Mouse (Mus musculus): ENCODE measurements around the gene Phldb2. TPM values are rescaled to one million over a fixed set of nuclear protein-coding genes. Genes with fewer than 3 reads are reported as not detected.

The Phldb2 gene
- total and polyA plus RNA-seq, 3 experiments, result not detected

- Histone ChIP-seq H3K27ac (ENCODE audit: control insufficient read depth, low read depth, low read length) (no peak overlapping the region), H3K36me3 (ENCODE audit: control insufficient read depth in 1 of 2, insufficient read depth in 2 of 2, low read length in 2 of 2) (no peaks in the 10 kb centered on the region), H3K4me1 (ENCODE audit: control insufficient read depth in 1 of 2, insufficient read depth in 2 of 2, low read length in 2 of 2) (no peaks in the 10 kb centered on the region), H3K4me3 (ENCODE audit: control insufficient read depth in 1 of 2, insufficient read depth in 1 of 2, low read depth in 2 of 2, low read length in 2 of 2) (no peak overlapping the region), H3K9me3 (replicated peaks; ENCODE audit: insufficient read depth, low read length) (no peaks in the 10 kb centered on the region), H3K27me3 (ENCODE audit: control insufficient read depth in 1 of 2, insufficient read depth in 2 of 2, low read length in 2 of 2) (no peaks in the 10 kb centered on the region), H3K79me2 (ENCODE audit: control insufficient read depth, insufficient read depth, low read length, poor library complexity) (no peaks in the 10 kb centered on the region), H3K9ac (ENCODE audit: control insufficient read depth, low read depth, low read length, poor library complexity, severe bottlenecking) (no peak overlapping the region)
- TF ChIP-seq ZMIZ1 (IDR thresholded peaks at IDR 0.05; ENCODE audit: low read depth, low read length) (no peak), POLR2A (IDR thresholded peaks at IDR 0.05; ENCODE audit: control insufficient read depth in 1 of 2, insufficient read depth in 1 of 2, low read depth in 1 of 2, low read length in 2 of 2, poor library complexity in 1 of 2) (no peak), ZKSCAN1 (IDR thresholded peaks at IDR 0.05; ENCODE audit: low read depth, low read length) (no peak), MAZ (IDR thresholded peaks at IDR 0.05; ENCODE audit: low read depth, low read length) (no peak), UBTF (IDR thresholded peaks at IDR 0.05; ENCODE audit: borderline replicate concordance, insufficient read depth, low read depth, low read length) (no peak), KAT2A (conservative IDR thresholded peaks at IDR 0.05; ENCODE audit: low read depth, low read length) (no peak), NRF1 (IDR thresholded peaks at IDR 0.05; ENCODE audit: insufficient read depth, low read depth, low read length, poor library complexity, severe bottlenecking) (no peak)
- DNase-seq (ENCODE audit: low read depth, low spot score), result no peak
Measured at GRCm38 (mm10) chr16:45877171-45877570, 76.2 kb downstream of the Phldb2 start.

GRCm38 (mm10) chr16:45873397-45873796 is 80.0 kb downstream of the Phldb2 start:
- Histone ChIP-seq H3K27me3 (ENCODE audit: control insufficient read depth in 1 of 2, insufficient read depth in 2 of 2, low read length in 2 of 2) (no peaks in the 10 kb centered on the region), H3K9ac (ENCODE audit: control insufficient read depth, low read depth, low read length, poor library complexity, severe bottlenecking) (no peak overlapping the region), H3K4me3 (ENCODE audit: control insufficient read depth in 1 of 2, insufficient read depth in 1 of 2, low read depth in 2 of 2, low read length in 2 of 2) (no peak overlapping the region), H3K9me3 (replicated peaks; ENCODE audit: insufficient read depth, low read length) (no peaks in the 10 kb centered on the region), H3K4me1 (ENCODE audit: control insufficient read depth in 1 of 2, insufficient read depth in 2 of 2, low read length in 2 of 2) (no peaks in the 10 kb centered on the region), H3K79me2 (ENCODE audit: control insufficient read depth, insufficient read depth, low read length, poor library complexity) (no peaks in the 10 kb centered on the region), H3K36me3 (ENCODE audit: control insufficient read depth in 1 of 2, insufficient read depth in 2 of 2, low read length in 2 of 2) (no peaks in the 10 kb centered on the region), H3K27ac (ENCODE audit: control insufficient read depth, low read depth, low read length) (no peak overlapping the region)
- DNase-seq (ENCODE audit: low read depth, low spot score), result no peak
- TF ChIP-seq MXI1 (IDR thresholded peaks at IDR 0.05; ENCODE audit: low read depth, low read length) (no peak), POLR2A (IDR thresholded peaks at IDR 0.05; ENCODE audit: control insufficient read depth in 1 of 2, insufficient read depth in 1 of 2, low read depth in 1 of 2, low read length in 2 of 2, poor library complexity in 1 of 2) (no peak), MAZ (IDR thresholded peaks at IDR 0.05; ENCODE audit: low read depth, low read length) (no peak), POLR2AphosphoS5 (IDR thresholded peaks at IDR 0.05; ENCODE audit: borderline replicate concordance, low read depth, low read length) (no peak), POLR2AphosphoS2 (IDR thresholded peaks at IDR 0.05; ENCODE audit: low read length) (no peak), ZMIZ1 (IDR thresholded peaks at IDR 0.05; ENCODE audit: low read depth, low read length) (no peak)

DNA sequence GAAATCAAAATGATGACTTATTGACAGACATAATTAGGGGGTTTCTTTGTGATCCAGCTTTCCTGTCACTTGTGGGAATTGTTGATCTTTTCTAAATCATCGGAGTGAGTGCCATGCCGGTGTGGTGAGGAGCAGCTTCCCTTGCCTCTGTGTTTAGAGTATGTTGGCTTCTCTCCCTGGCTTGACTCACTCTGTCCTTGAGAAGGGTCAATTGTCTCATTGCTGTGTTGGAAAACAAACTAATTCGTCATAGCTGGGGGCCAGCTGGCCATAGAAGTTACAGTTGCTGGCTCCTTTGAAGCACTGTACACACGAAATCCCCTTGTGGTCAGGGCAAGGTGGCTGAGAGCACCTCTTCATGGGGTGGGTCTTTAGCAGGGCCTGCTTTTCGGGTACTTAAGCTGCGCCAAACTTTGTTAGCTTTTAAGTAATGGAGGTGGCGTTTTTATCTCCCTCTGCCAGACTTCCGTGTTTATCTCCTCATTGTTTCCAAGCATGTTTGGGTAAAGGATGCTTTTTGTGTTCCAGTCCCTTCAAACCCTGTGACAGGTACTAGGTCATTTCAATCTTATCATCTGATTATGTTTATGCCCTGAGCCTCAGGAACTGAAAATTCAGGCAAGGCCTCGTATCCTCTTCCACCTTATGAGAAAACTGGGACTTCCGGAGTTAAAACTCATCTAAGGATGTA is 82.0 kb downstream of the Phldb2 start:
- H3K27me3 ChIP-seq (ENCODE audit: control insufficient read depth in 1 of 2, insufficient read depth in 2 of 2, low read length in 2 of 2), result no peaks in the 10 kb centered on the region
- no peaks in the 10 kb centered on the region for H3K79me2 ChIP-seq (ENCODE audit: control insufficient read depth, insufficient read depth, low read length, poor library complexity)
- TF ChIP-seq ZKSCAN1 (IDR thresholded peaks at IDR 0.05; ENCODE audit: low read depth, low read length), result no peak
- no peak for TF ChIP-seq RAD21 (IDR thresholded peaks at IDR 0.05; ENCODE audit: low read depth, low read length)
- no peak for TF ChIP-seq NRF1 (IDR thresholded peaks at IDR 0.05; ENCODE audit: insufficient read depth, low read depth, low read length, poor library complexity, severe bottlenecking)
- TF ChIP-seq BHLHE40 (IDR thresholded peaks at IDR 0.05; ENCODE audit: borderline replicate concordance, low read depth, low read length), result no peak
- no peak for TF ChIP-seq NELFE (IDR thresholded peaks at IDR 0.05; ENCODE audit: low read depth, low read length)
- TF ChIP-seq SMC3 (IDR thresholded peaks at IDR 0.05; ENCODE audit: low read depth, low read length), result no peak
- H3K9ac ChIP-seq (ENCODE audit: control insufficient read depth, low read depth, low read length, poor library complexity, severe bottlenecking), result no peak overlapping the region
- H3K4me1 ChIP-seq (ENCODE audit: control insufficient read depth in 1 of 2, insufficient read depth in 2 of 2, low read length in 2 of 2), result no peaks in the 10 kb centered on the region
- no peaks in the 10 kb centered on the region for H3K9me3 ChIP-seq (replicated peaks; ENCODE audit: insufficient read depth, low read length)
- H3K36me3 ChIP-seq (ENCODE audit: control insufficient read depth in 1 of 2, insufficient read depth in 2 of 2, low read length in 2 of 2), result no peaks in the 10 kb centered on the region
- no peak for DNase-seq (ENCODE audit: low read depth, low spot score)
- H3K4me3 ChIP-seq (ENCODE audit: control insufficient read depth in 1 of 2, insufficient read depth in 1 of 2, low read depth in 2 of 2, low read length in 2 of 2), result no peak overlapping the region
- no peak overlapping the region for H3K27ac ChIP-seq (ENCODE audit: control insufficient read depth, low read depth, low read length)
